Mouse (Mus musculus): ENCODE data around the gene Rps18.
"Not testable (repeated sequence)": the region's sequence is repeated elsewhere in the genome, so short reads cannot be mapped to it uniquely, and the experiment has no call there.

Gene Rps18

GRCm38 (mm10) chr17:33968489-33968888, 12.7 kb upstream of the Rps18 start:
- peak; percentile 69 for ATAC-seq (ENCODE audit: low TSS enrichment)

GRCm38 (mm10) chr17:33965846-33966550, 10.2 kb upstream of the Rps18 start:
- ATAC-seq (ENCODE audit: low TSS enrichment) = no peak

GRCm38 (mm10) chr17:33965082-33965845, 9.5 kb upstream of the Rps18 start:
- ATAC-seq (ENCODE audit: low TSS enrichment) = no peak

GRCm38 (mm10) chr17:33962876-33963275, 7.1 kb upstream of the Rps18 start:
- no peak for ATAC-seq (ENCODE audit: low TSS enrichment)

GRCm38 (mm10) chr17:33959948-33960347, 4.1 kb upstream of the Rps18 start:
- no peak for ATAC-seq (ENCODE audit: low TSS enrichment)

- ATAC-seq (ENCODE audit: low TSS enrichment) = no peak
These were observed 3.3 kb upstream of the Rps18 start for GRCm38 (mm10) chr17:33959135-33959534.

- no peak for ATAC-seq (ENCODE audit: low TSS enrichment)
These were observed 2.6 kb upstream of the Rps18 start for GRCm38 (mm10) chr17:33958451-33958850.

GRCm38 (mm10) chr17:33957493-33957892, 1.7 kb upstream of the Rps18 start:
- ATAC-seq (ENCODE audit: low TSS enrichment) = no peak

GRCm38 (mm10) chr17:33956336-33956735, 535 bp upstream of the Rps18 start:
- no peak for ATAC-seq (ENCODE audit: low TSS enrichment)

- ATAC-seq (ENCODE audit: low TSS enrichment) = peak; percentile 8; the same call in 1 of the 2 replicates
These were observed 901 bp downstream of the Rps18 start for GRCm38 (mm10) chr17:33954646-33955554.

GRCm38 (mm10) chr17:33953961-33954565, 1.7 kb downstream of the Rps18 start:
- no peak for ATAC-seq (ENCODE audit: low TSS enrichment)

- ATAC-seq (ENCODE audit: low TSS enrichment) = no peak
These were observed 2.5 kb downstream of the Rps18 start for GRCm38 (mm10) chr17:33953310-33953709.

GRCm38 (mm10) chr17:33952879-33953278, 2.9 kb downstream of the Rps18 start:
- ATAC-seq (ENCODE audit: low TSS enrichment) = no peak

GRCm38 (mm10) chr17:33952015-33952414, 3.8 kb downstream of the Rps18 start:
- ATAC-seq (ENCODE audit: low TSS enrichment) = not testable (repeated sequence)

GRCm38 (mm10) chr17:33951021-33951946, 4.5 kb downstream of the Rps18 start, which contains the start of gene B3galt4:
TSS of gene B3galt4 (minus strand) at chr17:33951488.
- ATAC-seq (ENCODE audit: low TSS enrichment) = peak; percentile 62

- no peak for ATAC-seq (ENCODE audit: low TSS enrichment)
These were observed 5.6 kb downstream of the Rps18 start for GRCm38 (mm10) chr17:33950131-33950625.

- ATAC-seq (ENCODE audit: low TSS enrichment) = no peak
These were observed 6.8 kb downstream of the Rps18 start for GRCm38 (mm10) chr17:33948905-33949537.

GRCm38 (mm10) chr17:33948090-33948904, 7.5 kb downstream of the Rps18 start:
- ATAC-seq (ENCODE audit: low TSS enrichment) = no peak
